Mouse (Mus musculus) heart, postnatal 10 days (tissue): ENCODE measurements around the gene Gm4553. TPM values are rescaled to one million over a fixed set of nuclear protein-coding genes. Genes with fewer than 3 reads are reported as not detected.
"Not testable (repeated sequence)": the region's sequence is repeated elsewhere in the genome, so short reads cannot be mapped to it uniquely, and the experiment has no call there.

Experiments used
- DNase-seq, 2 experiments: peaks; one replicate each; pipeline ENCODE4 v3.0.0; 2021
- intact Hi-C: fragments of 180-260 bp; cut with DNase I; formaldehyde crosslinking; loops from one replicate; pipeline ENCODE4 v1.15.1; 2025
- total RNA-seq, 2 experiments: library from RNA; stranded (reverse); gene quantifications; 2 replicates each; pipeline ENCODE4 v1.2.3; 2021

Gm4553 gene
- total RNA-seq, 2 experiments from 2014 or later, result not detected

DNA sequence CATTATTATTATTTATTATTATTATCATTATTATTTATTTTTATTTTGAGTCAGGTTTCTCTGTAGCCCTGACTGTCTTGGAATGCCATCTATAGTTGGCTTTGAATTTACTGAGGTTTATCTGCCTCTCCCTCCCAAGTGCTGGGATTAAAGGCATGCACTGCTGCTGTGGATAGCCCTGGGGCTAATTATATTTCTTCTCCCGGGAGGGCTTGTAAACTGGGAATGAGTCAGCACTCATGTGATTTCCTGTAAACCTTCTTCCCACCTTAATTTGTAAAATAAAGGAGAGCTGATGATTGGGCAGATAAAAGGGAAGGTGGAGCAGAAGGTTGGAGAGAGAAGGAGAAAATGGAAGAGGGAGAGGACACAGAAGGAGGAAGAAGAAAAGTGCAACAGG lies 24.8 kb downstream of the Gm4553 start:
- intact Hi-C loops, result no loop called here
- no peak for DNase-seq

DNA sequence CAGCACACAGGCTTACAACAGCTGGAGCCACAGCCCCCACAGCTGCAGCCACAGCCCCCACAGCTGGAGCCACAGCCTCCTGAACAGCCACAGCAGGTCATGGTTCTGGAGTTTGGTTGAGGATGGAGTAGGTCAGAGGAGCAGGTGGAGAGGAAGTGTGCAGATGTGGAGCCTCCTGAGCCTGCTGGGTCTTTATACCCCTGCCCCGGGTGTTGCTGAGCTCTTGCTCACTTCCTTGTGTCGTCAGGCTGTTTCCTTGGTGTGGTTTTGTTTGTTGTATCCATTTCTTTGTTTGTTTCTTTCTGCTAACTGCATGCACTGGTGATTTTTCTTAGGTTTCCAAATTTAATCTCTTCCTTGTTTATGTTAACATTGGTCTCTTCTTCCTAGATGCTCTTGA lies 29.6 kb downstream of the Gm4553 start, which contains the start of gene Gm39115:
Gene Gm39115 (minus strand): TSS at position 101 of the 400 bp plus-strand sequence.
- intact Hi-C loops, DNase-seq: not testable (repeated sequence)

DNA sequence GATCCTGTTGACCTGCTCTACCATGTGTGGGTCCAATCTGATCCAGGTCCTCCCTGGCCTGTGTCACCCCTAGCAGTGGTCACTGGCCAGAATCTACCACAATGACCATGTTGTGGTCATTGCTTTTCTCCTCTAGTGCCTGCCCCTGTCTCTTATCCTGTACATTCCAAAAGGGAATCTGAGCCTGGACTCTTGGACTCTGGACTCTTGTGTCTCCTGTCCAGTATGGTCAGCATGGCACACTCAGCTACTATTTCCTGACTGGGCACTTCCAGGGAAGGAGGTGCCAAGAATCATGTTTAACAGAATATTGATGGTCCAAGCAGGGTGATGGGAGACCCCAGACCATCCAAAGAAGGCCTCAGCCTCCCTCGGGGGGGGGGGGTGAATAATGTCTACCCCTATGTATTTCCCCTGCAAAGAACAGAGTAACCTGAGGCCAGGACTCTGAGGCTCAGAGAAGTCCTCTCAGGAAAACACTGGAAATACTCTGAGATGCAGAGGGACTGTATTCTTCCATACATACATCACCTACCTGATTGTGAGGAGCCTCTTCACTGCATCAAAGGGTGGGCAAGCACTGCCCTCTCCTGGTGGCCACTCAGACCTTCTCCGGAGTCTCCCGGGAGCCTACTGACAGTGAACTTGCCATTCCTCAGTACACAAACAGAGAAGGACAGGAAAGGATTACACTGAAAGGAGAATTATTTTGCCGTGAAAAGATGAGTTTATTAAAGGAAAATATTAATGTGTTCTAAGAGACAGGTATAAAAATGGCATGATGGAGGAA lies 31.1 kb downstream of the Gm4553 start:
- intact Hi-C loops, result no loop called here
- peak; percentile 17 to 32 for DNase-seq

DNA sequence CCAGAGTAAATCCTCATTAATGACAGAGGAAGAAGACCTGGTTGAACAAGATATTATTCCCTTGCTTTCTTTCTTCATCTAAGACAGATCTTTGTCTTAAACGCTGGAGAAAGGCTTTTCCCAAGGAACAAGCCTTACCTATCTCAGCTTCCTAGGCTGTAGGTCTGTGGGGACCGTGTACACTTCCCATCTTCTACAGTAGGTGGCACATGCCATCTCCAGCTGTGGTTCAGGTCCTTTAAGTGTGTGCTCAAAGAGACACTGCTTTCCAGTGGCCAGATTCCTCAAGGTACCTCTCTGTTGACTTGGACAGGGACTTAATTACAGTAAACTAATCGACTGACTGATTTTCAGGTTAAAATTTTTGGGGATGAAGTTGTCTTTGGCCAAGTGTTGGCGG lies 36.7 kb downstream of the Gm4553 start:
- no peak for DNase-seq
- intact Hi-C loops, result no loop called here

DNA sequence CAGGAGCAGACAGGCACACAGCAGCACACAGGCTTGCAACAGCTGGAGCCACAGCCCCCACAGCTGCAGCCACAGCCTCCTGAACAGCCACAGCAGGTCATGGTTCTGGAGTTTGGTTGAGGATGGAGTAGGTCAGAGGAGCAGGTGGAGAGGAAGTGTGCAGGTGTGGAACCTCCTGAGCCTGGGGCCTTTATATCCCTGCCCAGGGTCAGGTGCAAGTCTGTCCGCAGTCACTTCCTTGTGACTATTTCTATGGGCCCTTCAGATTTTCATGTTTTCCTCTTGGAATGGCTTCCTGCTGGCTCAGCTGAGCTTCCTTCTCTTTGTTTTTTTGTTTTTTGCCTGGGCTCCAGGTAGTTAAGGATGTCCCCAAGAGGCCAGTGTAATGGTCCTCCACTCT lies 44.9 kb downstream of the Gm4553 start, which contains the start of gene Gm45618:
Gene Gm45618 (minus strand): TSS at position 101 of the 400 bp plus-strand sequence.
- intact Hi-C loops, DNase-seq: not testable (repeated sequence)

GRCm38 (mm10) chr7:142119632-142120031 lies 45.9 kb downstream of the Gm4553 start:
- peak in 1 of 2 experiments; percentile 9 for DNase-seq
- intact Hi-C loops, result no loop called here

Other genes with a start within 250 kb of the Gm4553 start
- gene Tollip, start 247.2 kb downstream of the Gm4553 start, total RNA-seq, result 10 to 100 TPM; 47.2 to 47.7 TPM
- gene Brsk2, start 216.0 kb downstream of the Gm4553 start, total RNA-seq, result under 1 TPM; 0.29 to 0.50 TPM
- 10 to 100 TPM; 39.4 to 43.2 TPM for gene Mob2, start 104.7 kb downstream of the Gm4553 start, total RNA-seq
- gene Dusp8, start 69.9 kb downstream of the Gm4553 start, total RNA-seq, result 10 to 100 TPM; 28.0 to 30.0 TPM
- not detected for gene Gm45618, start 45.0 kb downstream of the Gm4553 start, total RNA-seq
- gene Gm39115, start 29.7 kb downstream of the Gm4553 start, total RNA-seq, result not detected
- gene Gm45337, start 21.1 kb downstream of the Gm4553 start, total RNA-seq, result not detected
- not detected for gene Gm29735, start 8.6 kb downstream of the Gm4553 start, total RNA-seq
- gene Krtap5-2, start 10.3 kb upstream of the Gm4553 start, total RNA-seq, result not detected
- not detected for gene Gm10153, start 24.6 kb upstream of the Gm4553 start, total RNA-seq
- not detected for gene Krtap5-3, start 35.6 kb upstream of the Gm4553 start, total RNA-seq
- not detected for gene Gm7579, start 46.1 kb upstream of the Gm4553 start, total RNA-seq
- gene Krtap5-5, start 64.2 kb upstream of the Gm4553 start, total RNA-seq, result not detected
- not detected for gene Gm40460, start 75.3 kb upstream of the Gm4553 start, total RNA-seq
- not detected for gene Gm2431, start 92.6 kb upstream of the Gm4553 start, total RNA-seq
- not detected for gene Gm4559, start 108.6 kb upstream of the Gm4553 start, total RNA-seq
- gene Krtap5-1, start 131.4 kb upstream of the Gm4553 start, total RNA-seq, result not detected
- gene Krtap5-4, start 137.8 kb upstream of the Gm4553 start, total RNA-seq, result not detected
- gene Ifitm10, start 208.0 kb upstream of the Gm4553 start, total RNA-seq, result 1 to 10 TPM; 1.0 to 1.1 TPM
- 1 to 10 TPM; 1.7 to 5.1 TPM for gene Gm49369, start 216.9 kb upstream of the Gm4553 start, total RNA-seq
- gene Ctsd, start 222.3 kb upstream of the Gm4553 start, total RNA-seq, result 100 to 1,000 TPM; 501 to 525 TPM